Mouse (Mus musculus) heart, postnatal 25 days (tissue): ENCODE results near the gene Hnrnpab. TPM values are rescaled to one million over a fixed set of nuclear protein-coding genes. Genes with fewer than 3 reads are reported as not detected.

Experiments
- DNase-seq: peaks from one replicate; pipeline ENCODE4 v3.0.0; 2022; ENCODE audit warnings: low spot score
- intact Hi-C: fragments of 180-260 bp; cut with DNase I; formaldehyde crosslinking; loops from one replicate; pipeline ENCODE4 v1.15.1; 2025
- total RNA-seq, 2 experiments: library from RNA; stranded (reverse); gene quantifications; 2 replicates each; pipeline ENCODE4 v1.2.3; 2021

Gene Hnrnpab
- total RNA-seq, 2 experiments from 2014 or later, result 134 to 142 TPM

GRCm38 (mm10) chr11:51584431-51585248 is 22.0 kb downstream of the Hnrnpab start, which contains the start of gene Phykpl:
Gene Phykpl, plus strand, starts transcription at chr11:51584757.
- intact Hi-C loops, result loop anchor here (5.0 kb wide), 1 partner anchor 47 kb away; no protein-coding TSS in a partner anchor
- peak; percentile 97 for DNase-seq

- intact Hi-C loops, result loop anchor here (5.0 kb wide), 1 partner anchor 47 kb away; no protein-coding TSS in a partner anchor
- DNase-seq, result no peak
Observed at GRCm38 (mm10) chr11:51584057-51584430, 22.6 kb downstream of the Hnrnpab start.

DNA sequence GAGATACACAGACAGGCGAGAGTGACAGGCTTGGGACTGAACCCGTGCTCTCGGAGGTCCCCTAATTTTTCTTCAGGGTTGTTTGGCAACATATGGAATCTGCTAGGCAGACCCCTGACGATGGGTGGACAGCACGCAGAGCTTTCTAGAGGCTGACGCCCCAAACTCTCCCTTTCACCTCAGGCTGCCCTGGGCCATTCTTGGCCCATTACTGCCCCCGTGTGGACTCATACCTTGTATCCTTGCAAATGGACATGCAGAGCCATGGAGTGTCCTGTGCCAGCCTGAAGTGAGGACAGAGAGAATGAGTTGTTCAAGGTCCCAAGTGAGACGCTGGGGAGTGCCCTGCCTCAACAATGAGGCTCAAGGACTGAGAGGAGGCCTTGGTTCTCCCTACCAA is 23.9 kb downstream of the Hnrnpab start:
- intact Hi-C loops, result loop anchor here (5.0 kb wide), 1 partner anchor 45 kb away; no protein-coding TSS in a partner anchor

GRCm38 (mm10) chr11:51579024-51579423 is 27.6 kb downstream of the Hnrnpab start:
- DNase-seq, result no peak
- intact Hi-C loops, result no loop called here

More for the DNA sequence above, 23.9 kb downstream of the Hnrnpab start:
- DNase-seq, result no peak

- no peak for DNase-seq
- intact Hi-C loops, result no loop called here
Observed at GRCm38 (mm10) chr11:51577587-51577986, 29.1 kb downstream of the Hnrnpab start.

DNA sequence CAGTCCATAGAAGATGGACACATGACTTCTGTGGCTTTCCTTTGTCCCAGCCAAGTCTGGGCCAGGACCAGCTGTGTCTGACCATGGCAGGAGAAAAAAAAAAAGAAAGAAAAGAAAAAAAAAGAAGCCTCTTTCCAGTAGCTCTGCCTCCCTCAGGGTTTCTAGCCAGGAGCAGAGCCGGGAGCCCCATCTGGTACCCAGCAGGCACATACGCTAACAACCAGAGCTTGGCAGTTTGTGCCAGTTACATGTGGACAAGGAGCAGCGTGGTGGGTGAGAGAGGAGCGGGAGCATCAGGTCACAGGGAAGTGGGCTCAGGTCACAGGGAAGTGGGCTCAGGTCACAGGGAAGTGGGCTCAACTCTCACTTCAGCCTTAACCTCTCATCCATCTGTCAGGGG is 30.2 kb downstream of the Hnrnpab start:
- no peak for DNase-seq
- intact Hi-C loops, result no loop called here

GRCm38 (mm10) chr11:51568801-51569200 is 37.8 kb downstream of the Hnrnpab start:
- intact Hi-C loops, result no loop called here
- no peak for DNase-seq

GRCm38 (mm10) chr11:51565951-51566350 is 40.7 kb downstream of the Hnrnpab start:
- intact Hi-C loops, result no loop called here
- DNase-seq, result no peak

GRCm38 (mm10) chr11:51565062-51565461 is 41.6 kb downstream of the Hnrnpab start:
- intact Hi-C loops, result no loop called here
- DNase-seq, result no peak

- no peak for DNase-seq
- intact Hi-C loops, result no loop called here
Observed at GRCm38 (mm10) chr11:51563276-51563675, 43.4 kb downstream of the Hnrnpab start.

DNA sequence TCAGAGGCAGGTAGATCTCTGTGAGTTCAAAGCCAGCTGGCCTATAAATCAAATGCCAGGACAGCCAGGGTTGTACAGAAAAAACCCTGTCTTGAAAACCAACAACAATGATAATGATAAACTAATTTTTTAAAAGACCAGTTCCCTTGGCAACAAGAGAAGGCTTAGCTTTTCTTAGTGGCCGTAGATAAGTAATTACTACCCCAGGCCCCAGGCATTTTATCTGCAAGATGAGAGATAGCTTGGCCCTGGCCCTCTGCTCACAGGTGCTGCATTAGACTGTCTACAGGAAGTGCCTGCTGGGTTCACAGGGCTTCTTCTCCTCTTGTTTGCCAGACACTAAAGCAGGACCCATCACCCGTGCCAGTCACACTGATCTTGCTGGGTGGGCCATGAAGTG is 51.6 kb downstream of the Hnrnpab start:
- intact Hi-C loops, result no loop called here
- no peak for DNase-seq

GRCm38 (mm10) chr11:51554590-51554989 is 52.1 kb downstream of the Hnrnpab start:
- DNase-seq, result no peak

DNA sequence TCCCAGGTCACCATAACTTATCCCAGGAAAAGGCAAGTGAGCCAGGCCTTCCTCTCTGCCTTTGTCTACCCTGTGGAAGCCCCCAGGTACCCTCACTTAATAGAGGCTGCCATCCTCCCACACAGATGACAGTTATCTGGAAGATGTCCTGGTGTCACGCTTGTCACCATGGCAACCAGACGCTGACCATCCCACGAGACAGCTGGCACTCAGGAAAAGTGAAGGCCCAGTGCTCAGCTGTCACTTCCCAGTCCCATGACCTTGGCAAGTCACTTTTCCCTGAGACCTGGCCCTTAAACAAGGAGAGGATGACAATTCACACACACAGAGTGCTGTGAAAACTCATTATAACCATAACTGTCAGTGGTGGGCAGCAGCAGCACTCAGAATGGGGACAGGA is 54.6 kb downstream of the Hnrnpab start:
- intact Hi-C loops, result no loop called here
- no peak for DNase-seq

More at GRCm38 (mm10) chr11:51554590-51554989, 52.1 kb downstream of the Hnrnpab start:
- intact Hi-C loops, result no loop called here

GRCm38 (mm10) chr11:51551253-51551652 is 55.4 kb downstream of the Hnrnpab start:
- intact Hi-C loops, result no loop called here

More at GRCm38 (mm10) chr11:51551253-51551652, 55.4 kb downstream of the Hnrnpab start:
- DNase-seq, result no peak

Other genes starting within 250 kb of the Hnrnpab start
- 10 to 100 TPM; 10.6 to 11.2 TPM for gene Phykpl, start 22.1 kb downstream of the Hnrnpab start, total RNA-seq
- 10 to 100 TPM; 17.6 to 17.9 TPM for gene Nhp2, start 12.9 kb upstream of the Hnrnpab start, total RNA-seq
- 10 to 100 TPM; 14.1 to 17.2 TPM for gene Rmnd5b, start 29.0 kb upstream of the Hnrnpab start, total RNA-seq
- 10 to 100 TPM; 11.6 to 16.1 TPM for gene N4bp3, start 44.0 kb upstream of the Hnrnpab start, total RNA-seq
- under 1 TPM; 0.50 to 0.68 TPM for gene D930048N14Rik, start 44.1 kb upstream of the Hnrnpab start, total RNA-seq
- 10 to 100 TPM; 35.1 to 36.7 TPM for gene 0610009B22Rik, start 82.0 kb upstream of the Hnrnpab start, total RNA-seq
- gene Sec24a, start 156.8 kb upstream of the Hnrnpab start, total RNA-seq, result 10 to 100 TPM; 16.3 to 16.7 TPM
- 100 to 1,000 TPM; 128 to 129 TPM for gene Sar1b, start 156.8 kb upstream of the Hnrnpab start, total RNA-seq